10 mouse cellular contexts compared by ENCODE assay signal in genomic region chr15:101704066-101704465, GRCm38 (mm10). TPM values are rescaled to one million over a fixed set of nuclear protein-coding genes. Genes with fewer than 3 reads are reported as not detected.
A peak's percentile ranks its signal among the peaks of the same experiment; 100 is the strongest.
DNase-seq lines count a peak whose midpoint lies in the region; ATAC-seq and TF ChIP-seq lines count a peak whose summit lies in the region.
"Had no signal": no experiment of that assay in that cellular context is flagged by ENCODE, and none has a peak within 500 bp of the region (broad histone marks: within the 10 kb centered on the region; RNA-seq: fewer than 3 reads in every experiment).

No protein-coding gene starts in this region.

- H3K36me3 ChIP-seq in hindbrain, postnatal 0 days (ENCODE audit: insufficient read depth, low read length), result no peaks in the 10 kb centered on the region
- no peaks in the 10 kb centered on the region for H3K36me3 ChIP-seq in hindbrain, embryonic 14.5 days (replicated peaks; ENCODE audit: control insufficient read depth, insufficient read depth)
- no peaks in the 10 kb centered on the region for H3K36me3 ChIP-seq in midbrain, embryonic 10.5 days
- H3K36me3 ChIP-seq in midbrain, embryonic 11.5 days (ENCODE audit: control insufficient read depth, insufficient read depth, low read length), result no peaks in the 10 kb centered on the region
- H3K36me3 ChIP-seq: neural tube, embryonic 13.5 days had no signal

- DNase-seq in hindbrain, postnatal 0 days (ENCODE audit: low spot score), result peak; percentile 51
- no peak for DNase-seq in hindbrain, embryonic 14.5 days (ENCODE audit: low spot score)
- peak; percentile 22 for DNase-seq in midbrain, embryonic 10.5 days (ENCODE audit: low spot score)
- no peak for DNase-seq in midbrain, embryonic 11.5 days (ENCODE audit: low spot score, missing footprints)
- DNase-seq in brain, embryonic 14.5 days (ENCODE audit: low read depth), result peak; percentile 11
- peak; percentile 44 for DNase-seq in mesoderm, embryonic 11.5 days (ENCODE audit: low read depth, low spot score)
- DNase-seq in cerebellum, adult 11 months, result no peak

- no peaks in the 10 kb centered on the region for H3K27me3 ChIP-seq in hindbrain, postnatal 0 days (ENCODE audit: insufficient read depth, low read length)
- no peaks in the 10 kb centered on the region for H3K27me3 ChIP-seq in hindbrain, embryonic 14.5 days (ENCODE audit: control insufficient read depth, insufficient read depth, low read length)
- no peaks in the 10 kb centered on the region for H3K27me3 ChIP-seq in midbrain, embryonic 10.5 days (ENCODE audit: low read depth, poor library complexity, severe bottlenecking)
- no peaks in the 10 kb centered on the region for H3K27me3 ChIP-seq in midbrain, embryonic 11.5 days (ENCODE audit: control insufficient read depth, insufficient read depth, low read length)
- H3K27me3 ChIP-seq: neural tube, embryonic 13.5 days had no signal

- no peak overlapping the region for H3K4me2 ChIP-seq in hindbrain, postnatal 0 days (ENCODE audit: low read depth, low read length)
- no peak overlapping the region for H3K4me2 ChIP-seq in hindbrain, embryonic 14.5 days (replicated peaks)
- no peak overlapping the region for H3K4me2 ChIP-seq in midbrain, embryonic 11.5 days
- H3K4me2 ChIP-seq: neural tube, embryonic 13.5 days had no signal

- no peak overlapping the region for H3K9ac ChIP-seq in hindbrain, postnatal 0 days (replicated peaks; ENCODE audit: low read length)
- no peak overlapping the region for H3K9ac ChIP-seq in hindbrain, embryonic 14.5 days
- no peak overlapping the region for H3K9ac ChIP-seq in midbrain, embryonic 11.5 days (ENCODE audit: low read length)
- H3K9ac ChIP-seq: neural tube, embryonic 13.5 days had no signal

- ATAC-seq in hindbrain, postnatal 0 days, result no peak
- ATAC-seq in hindbrain, embryonic 14.5 days (ENCODE audit: low FRiP score), result no peak
- ATAC-seq in midbrain, embryonic 11.5 days (ENCODE audit: low FRiP score), result no peak
- no peak for ATAC-seq in frontal cortex, adult (ENCODE audit: low TSS enrichment)

- H3K4me3 ChIP-seq in hindbrain, postnatal 0 days (ENCODE audit: low read length), result no peak overlapping the region
- no peak overlapping the region for H3K4me3 ChIP-seq in hindbrain, embryonic 14.5 days (replicated peaks; ENCODE audit: low read length)
- H3K4me3 ChIP-seq in midbrain, embryonic 10.5 days, result no peak overlapping the region
- H3K4me3 ChIP-seq in midbrain, embryonic 11.5 days (ENCODE audit: low read depth, low read length), result no peak overlapping the region
- H3K4me3 ChIP-seq: neural tube, embryonic 13.5 days had no signal

- no peaks in the 10 kb centered on the region for H3K9me3 ChIP-seq in hindbrain, postnatal 0 days (ENCODE audit: low read length)
- H3K9me3 ChIP-seq in hindbrain, embryonic 14.5 days (ENCODE audit: control insufficient read depth, low read length), result no peaks in the 10 kb centered on the region
- no peaks in the 10 kb centered on the region for H3K9me3 ChIP-seq in midbrain, embryonic 10.5 days (replicated peaks)
- no peaks in the 10 kb centered on the region for H3K9me3 ChIP-seq in midbrain, embryonic 11.5 days (ENCODE audit: control insufficient read depth, low read length)
- H3K9me3 ChIP-seq: neural tube, embryonic 13.5 days had no signal

- peak; percentile 57 for TF ChIP-seq CTCF in hindbrain, postnatal 0 days (IDR thresholded peaks at IDR 0.05; ENCODE audit: low read depth)
- TF ChIP-seq CTCF in brain, embryonic 14.5 days (IDR thresholded peaks at IDR 0.05; ENCODE audit: borderline replicate concordance, extremely low read depth, insufficient read depth, insufficient read length), result peak; percentile 37; the same call in 1 of the 2 replicates

- WGBS in hindbrain, postnatal 0 days, result 74% methylated on average over 4 of the region's 4 CpGs
- 70% methylated on average over 4 of the region's 4 CpGs for WGBS in hindbrain, embryonic 14.5 days
- WGBS in midbrain, embryonic 10.5 days, result 68% methylated on average over 4 of the region's 4 CpGs
- 74% methylated on average over 4 of the region's 4 CpGs for WGBS in midbrain, embryonic 11.5 days

- TF ChIP-seq POLR2A in brain, embryonic 14.5 days (IDR thresholded peaks at IDR 0.05; ENCODE audit: borderline replicate concordance, extremely low read depth, insufficient read depth, insufficient read length, poor library complexity, severe bottlenecking), result no peak

- no peak overlapping the region for H3K27ac ChIP-seq in hindbrain, postnatal 0 days
- H3K27ac ChIP-seq in hindbrain, embryonic 14.5 days, result no peak overlapping the region
- no peak overlapping the region for H3K27ac ChIP-seq in midbrain, embryonic 10.5 days (replicated peaks)
- H3K27ac ChIP-seq in midbrain, embryonic 11.5 days (ENCODE audit: low read depth, low read length), result no peak overlapping the region
- H3K27ac ChIP-seq: neural tube, embryonic 13.5 days had no signal

- no peaks in the 10 kb centered on the region for H3K4me1 ChIP-seq in hindbrain, postnatal 0 days (ENCODE audit: insufficient read depth, low read length)
- H3K4me1 ChIP-seq in hindbrain, embryonic 14.5 days (replicated peaks; ENCODE audit: control insufficient read depth, insufficient read depth, low read length), result no peaks in the 10 kb centered on the region
- H3K4me1 ChIP-seq in midbrain, embryonic 10.5 days, result peaks cover 9% of the 10 kb centered on the region
- no peaks in the 10 kb centered on the region for H3K4me1 ChIP-seq in midbrain, embryonic 11.5 days (ENCODE audit: control insufficient read depth, insufficient read depth, low read length)
- H3K4me1 ChIP-seq: neural tube, embryonic 13.5 days had no signal

RNA-seq across cellular contexts. Expression of gene Krt5, which starts 8.6 kb away (rescaled TPM):
- total RNA-seq in hindbrain, postnatal 0 days (2014; rRNA removed), result not detected in 2 replicates
- polyA plus RNA-seq in hindbrain, postnatal 0 days (2015; fragmentation: Nextera tagmentation; extraction: Ambion mirVana), result 0.15 TPM in 1 of 2 replicates, not detected in the other
- not detected in 2 replicates for polyA plus RNA-seq in hindbrain, embryonic 14.5 days (2014; fragmentation: Nextera tagmentation; extraction: Ambion mirVana)
- 0.11 and 0.22 TPM in 2 replicates for polyA plus RNA-seq in midbrain, embryonic 10.5 days (2016; fragmentation: Nextera tagmentation; extraction: Ambion mirVana)
- 0.34 and 0.51 TPM in 2 replicates for polyA plus RNA-seq in midbrain, embryonic 11.5 days (2014; fragmentation: Nextera tagmentation; extraction: Ambion mirVana)
- polyA plus RNA-seq in brain, embryonic 14.5 days (2012; rRNA removed), result 33.7 and 53.0 TPM in 2 replicates

RNA-seq across cellular contexts. Expression of gene Krt6a, which starts 10.0 kb away (rescaled TPM):
- not detected in 2 replicates for total RNA-seq in hindbrain, postnatal 0 days (2014; rRNA removed)
- polyA plus RNA-seq in hindbrain, postnatal 0 days (2015; fragmentation: Nextera tagmentation; extraction: Ambion mirVana), result 0.13 TPM in 1 of 2 replicates, not detected in the other
- not detected in 2 replicates for polyA plus RNA-seq in hindbrain, embryonic 14.5 days (2014; fragmentation: Nextera tagmentation; extraction: Ambion mirVana)
- not detected in 2 replicates for polyA plus RNA-seq in midbrain, embryonic 10.5 days (2016; fragmentation: Nextera tagmentation; extraction: Ambion mirVana)
- polyA plus RNA-seq in midbrain, embryonic 11.5 days (2014; fragmentation: Nextera tagmentation; extraction: Ambion mirVana), result not detected in 2 replicates
- polyA plus RNA-seq in brain, embryonic 14.5 days (2012; rRNA removed), result 0.29 and 0.57 TPM in 2 replicates
- polyA plus RNA-seq: liver, embryonic 16.5 days; neural tube, embryonic 13.5 days had no signal

RNA-seq across cellular contexts. Expression of gene Krt6b, which starts 24.0 kb away (rescaled TPM):
- total RNA-seq in hindbrain, postnatal 0 days (2014; rRNA removed), result not detected in 2 replicates
- not detected in 2 replicates for polyA plus RNA-seq in hindbrain, postnatal 0 days (2015; fragmentation: Nextera tagmentation; extraction: Ambion mirVana)
- polyA plus RNA-seq in hindbrain, embryonic 14.5 days (2014; fragmentation: Nextera tagmentation; extraction: Ambion mirVana), result not detected in 2 replicates
- not detected in 2 replicates for polyA plus RNA-seq in midbrain, embryonic 10.5 days (2016; fragmentation: Nextera tagmentation; extraction: Ambion mirVana)
- not detected in 2 replicates for polyA plus RNA-seq in midbrain, embryonic 11.5 days (2014; fragmentation: Nextera tagmentation; extraction: Ambion mirVana)
- polyA plus RNA-seq in brain, embryonic 14.5 days (2012; rRNA removed), result not detected in 2 replicates
- polyA plus RNA-seq: liver, embryonic 16.5 days; neural tube, embryonic 13.5 days had no signal

RNA-seq across cellular contexts. Expression of gene Krt71, which starts 38.8 kb away (rescaled TPM):
- 2.1 and 2.2 TPM in 2 replicates for total RNA-seq in hindbrain, postnatal 0 days (2014; rRNA removed)
- 1.2 and 1.9 TPM in 2 replicates for polyA plus RNA-seq in hindbrain, postnatal 0 days (2015; fragmentation: Nextera tagmentation; extraction: Ambion mirVana)
- 0.52 and 0.54 TPM in 2 replicates for polyA plus RNA-seq in hindbrain, embryonic 14.5 days (2014; fragmentation: Nextera tagmentation; extraction: Ambion mirVana)
- polyA plus RNA-seq in midbrain, embryonic 10.5 days (2016; fragmentation: Nextera tagmentation; extraction: Ambion mirVana), result not detected in 2 replicates
- not detected in 2 replicates for polyA plus RNA-seq in midbrain, embryonic 11.5 days (2014; fragmentation: Nextera tagmentation; extraction: Ambion mirVana)
- 0.09 and 0.18 TPM in 2 replicates for polyA plus RNA-seq in brain, embryonic 14.5 days (2012; rRNA removed)
- polyA plus RNA-seq: liver, embryonic 16.5 days; neural tube, embryonic 13.5 days had no signal

RNA-seq across cellular contexts. Expression of gene Gm5478, which starts 56.9 kb away (rescaled TPM):
- not detected in 2 replicates for total RNA-seq in hindbrain, postnatal 0 days (2014; rRNA removed)
- polyA plus RNA-seq in hindbrain, postnatal 0 days (2015; fragmentation: Nextera tagmentation; extraction: Ambion mirVana), result not detected in 2 replicates
- not detected in 2 replicates for polyA plus RNA-seq in hindbrain, embryonic 14.5 days (2014; fragmentation: Nextera tagmentation; extraction: Ambion mirVana)
- polyA plus RNA-seq in midbrain, embryonic 10.5 days (2016; fragmentation: Nextera tagmentation; extraction: Ambion mirVana), result not detected in 2 replicates
- not detected in 2 replicates for polyA plus RNA-seq in midbrain, embryonic 11.5 days (2014; fragmentation: Nextera tagmentation; extraction: Ambion mirVana)
- not detected in 2 replicates for polyA plus RNA-seq in brain, embryonic 14.5 days (2012; rRNA removed)
- polyA plus RNA-seq: liver, embryonic 16.5 days; neural tube, embryonic 13.5 days had no signal

Comparison
In these comparisons a context has a peak if more than half of its experiments do, and no peak if none do; other contexts are left out.
1. DNase-seq: peak in hindbrain, postnatal 0 days (single experiment), midbrain, embryonic 10.5 days (single experiment), brain, embryonic 14.5 days (single experiment) and mesoderm, embryonic 11.5 days (single experiment); none in hindbrain, embryonic 14.5 days (single experiment), midbrain, embryonic 11.5 days (single experiment) and cerebellum, adult 11 months (single experiment).
2. RNA of gene Krt5, which starts 8.6 kb away (polyA plus RNA-seq): 33.7 to 53.0 TPM in brain, embryonic 14.5 days; 0.34 to 0.51 TPM in midbrain, embryonic 11.5 days, 0.11 to 0.22 TPM in midbrain, embryonic 10.5 days, 0.15 TPM in hindbrain, postnatal 0 days and not detected in hindbrain, embryonic 14.5 days; every median in the first group is over 10 times any median in the second.